Mouse (Mus musculus): ENCODE results near the gene Zfp217.

The Zfp217 gene

GRCm38 (mm10) chr2:170094220-170094619 is 53.7 kb downstream of the Zfp217 start:
- DNase-seq = no peak

- no peak for DNase-seq
Measured at GRCm38 (mm10) chr2:170091563-170092443, 56.1 kb downstream of the Zfp217 start.

- peak in 1 of 2 experiments; percentile 41 for DNase-seq
Measured at GRCm38 (mm10) chr2:170078442-170079017, 69.4 kb downstream of the Zfp217 start.

GRCm38 (mm10) chr2:170078041-170078440 is 69.9 kb downstream of the Zfp217 start:
- no peak for DNase-seq

- no peak for DNase-seq
Measured at GRCm38 (mm10) chr2:170076941-170077490, 70.9 kb downstream of the Zfp217 start.

GRCm38 (mm10) chr2:170070641-170071241 is 77.2 kb downstream of the Zfp217 start:
- no peak for DNase-seq

GRCm38 (mm10) chr2:170069976-170070375 is 77.9 kb downstream of the Zfp217 start:
- DNase-seq = no peak

- DNase-seq = no peak
Measured at GRCm38 (mm10) chr2:170062378-170062777, 85.5 kb downstream of the Zfp217 start.

- peak; percentile 47 to 63 for DNase-seq
Measured at GRCm38 (mm10) chr2:170060066-170060465, 87.8 kb downstream of the Zfp217 start.

- DNase-seq = peak; percentile 74 to 82
Measured at GRCm38 (mm10) chr2:170058774-170059173, 89.1 kb downstream of the Zfp217 start.

Data from cerebellum, postnatal 14 days (tissue).